In the genomic region with DNA sequence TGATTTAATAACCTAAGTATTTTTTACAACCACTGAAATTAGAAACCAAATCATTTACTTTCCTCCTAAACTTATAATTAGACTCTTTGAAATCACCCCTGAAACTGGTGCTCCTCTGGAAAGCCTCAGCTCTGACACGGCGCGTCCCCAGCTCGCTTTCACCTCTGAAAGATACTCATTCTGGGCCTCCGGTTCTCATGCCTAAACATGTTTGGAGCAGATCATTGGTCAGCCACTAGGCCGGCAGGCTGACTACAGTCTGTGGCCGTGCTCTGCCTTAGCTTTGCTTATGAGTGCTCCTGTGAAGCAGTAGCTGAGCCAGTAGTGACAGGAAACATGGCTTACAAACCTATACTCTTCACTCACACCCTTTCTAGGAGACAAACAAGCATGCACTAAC, we compare ENCODE assay signal across 1 mouse cellular context.
A peak's percentile ranks its signal among the peaks of the same experiment; 100 is the strongest.
TF ChIP-seq lines count a peak whose summit lies in the region.

No protein-coding gene starts in this region.

TF ChIP-seq in CH12.LX, 34 proteins besides CTCF, POLR2A, EP300 and RAD21 (continued from another document):
- TF ChIP-seq MAFK (IDR thresholded peaks at IDR 0.05; ENCODE audit: insufficient replicate concordance, low read length), result 0 out of 2 replicates have a peak, but pooled peaks have one; percentile 18
- peak; percentile 70; the same call in 1 of the 2 replicates for TF ChIP-seq TCF12 (IDR thresholded peaks at IDR 0.05; ENCODE audit: low read depth, low read length)
- no peak; the same call in 1 of the 2 replicates for TF ChIP-seq MYC (IDR thresholded peaks at IDR 0.05; ENCODE audit: low read depth, low read length)
- TF ChIP-seq MXI1 (IDR thresholded peaks at IDR 0.05; ENCODE audit: low read depth, low read length), result peak; percentile 39; the same call in 1 of the 2 replicates
- no peak for TF ChIP-seq ZKSCAN1 (IDR thresholded peaks at IDR 0.05; ENCODE audit: borderline replicate concordance, low read depth, low read length)
- no peak for TF ChIP-seq GABPA (IDR thresholded peaks at IDR 0.05; ENCODE audit: insufficient replicate concordance, low read depth, low read length)
- TF ChIP-seq USF2 (conservative IDR thresholded peaks at IDR 0.05; ENCODE audit: low read depth, low read length), result no peak
